Mouse (Mus musculus) retina, postnatal 1 day (tissue): Measurements from ENCODE around the gene 1700001P01Rik.
A peak's percentile ranks its signal among the peaks of the same experiment; 100 is the strongest.
"Not testable (repeated sequence)": the region's sequence is repeated elsewhere in the genome, so short reads cannot be mapped to it uniquely, and the experiment has no call there.

Experiments
- DNase-seq: peaks from one replicate; pipeline ENCODE4 v3.0.0-alpha.2; 2012

The 1700001P01Rik gene

DNA sequence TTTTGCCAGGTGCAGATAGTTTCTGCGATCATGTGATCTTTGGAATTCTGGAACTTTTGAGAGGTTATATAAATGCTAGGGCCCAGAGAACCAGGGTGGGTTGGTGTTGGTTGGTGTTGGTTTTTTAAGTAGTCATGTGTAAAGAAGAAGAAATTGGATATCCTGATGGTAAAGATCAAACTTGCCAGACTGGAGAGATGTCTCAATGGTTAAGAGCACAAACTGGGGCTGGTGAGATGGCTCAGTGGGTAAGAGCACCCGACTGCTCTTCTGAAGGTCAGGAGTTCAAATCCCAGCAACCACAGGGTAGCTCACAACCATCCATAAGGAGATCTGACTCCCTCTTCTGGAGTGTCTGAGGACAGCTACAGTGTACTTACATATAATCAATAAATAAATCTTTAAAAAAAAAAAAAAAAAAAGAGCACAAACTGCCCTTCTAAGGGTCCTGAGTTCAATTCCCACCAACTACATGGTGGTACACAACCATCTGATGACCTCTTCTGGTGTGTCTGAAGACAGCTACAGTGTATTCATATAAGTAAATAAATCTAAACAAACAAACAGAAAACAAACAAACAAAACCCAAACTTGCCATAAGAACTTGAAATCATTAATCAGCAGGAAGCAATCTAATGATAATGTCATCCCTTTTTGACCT lies 15.2 kb upstream of the 1700001P01Rik start:
- not testable (repeated sequence) for DNase-seq

DNA sequence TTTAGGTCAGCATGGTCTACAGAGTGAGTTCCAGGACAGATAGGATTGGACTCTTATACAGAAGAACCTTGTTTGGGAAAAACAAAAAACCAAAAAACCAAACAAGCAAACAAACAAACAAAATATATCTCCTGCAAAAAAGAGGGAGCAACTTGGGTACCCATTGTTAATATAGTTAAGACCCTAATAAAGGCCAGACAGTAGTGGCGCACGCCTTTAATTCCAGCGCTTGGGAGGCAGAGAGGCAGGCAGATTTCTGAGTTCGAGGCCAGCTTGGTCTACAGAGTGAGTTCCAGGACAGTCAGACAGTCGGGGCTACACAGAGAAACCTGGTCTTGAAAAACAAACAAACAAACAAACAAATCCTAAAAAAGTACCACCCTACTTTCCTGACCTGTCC lies 14.0 kb upstream of the 1700001P01Rik start:
- DNase-seq: no peak

DNA sequence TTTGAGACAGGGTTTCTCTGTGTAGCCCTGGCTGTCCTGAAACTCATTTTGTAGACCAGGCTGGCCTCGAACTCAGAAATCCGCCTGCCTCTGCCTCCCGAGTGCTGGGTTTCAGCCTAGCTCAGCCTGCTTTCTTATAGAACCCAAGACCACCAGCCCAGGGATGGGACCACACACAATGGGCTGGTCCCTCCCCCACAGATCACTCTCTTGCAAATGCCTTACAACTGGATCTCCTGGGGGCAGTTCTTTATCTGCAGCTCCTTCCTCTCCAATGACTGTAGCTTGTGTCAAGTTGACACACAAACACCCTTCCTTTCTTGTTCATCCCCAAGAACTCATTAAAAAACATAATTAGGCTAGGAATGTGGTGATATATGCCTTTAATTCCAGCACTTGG lies 12.2 kb upstream of the 1700001P01Rik start:
- DNase-seq: no peak

DNA sequence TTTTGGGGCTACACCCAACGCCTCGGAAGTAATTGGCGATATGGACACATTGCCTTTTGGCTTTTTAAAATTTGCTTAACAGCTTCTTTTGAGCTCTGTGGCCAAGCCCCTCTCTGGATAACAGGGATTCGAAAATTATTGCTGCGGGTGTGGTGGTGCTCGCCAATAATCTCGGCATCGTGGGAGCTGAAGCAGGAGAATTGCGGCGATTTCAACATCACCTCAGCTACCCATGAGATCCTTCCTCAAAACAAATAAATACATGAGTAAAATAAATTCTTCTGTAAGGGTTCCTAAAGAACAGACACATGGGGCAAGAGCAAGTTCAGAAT lies 6.8 kb upstream of the 1700001P01Rik start:
- no peak for DNase-seq

DNA sequence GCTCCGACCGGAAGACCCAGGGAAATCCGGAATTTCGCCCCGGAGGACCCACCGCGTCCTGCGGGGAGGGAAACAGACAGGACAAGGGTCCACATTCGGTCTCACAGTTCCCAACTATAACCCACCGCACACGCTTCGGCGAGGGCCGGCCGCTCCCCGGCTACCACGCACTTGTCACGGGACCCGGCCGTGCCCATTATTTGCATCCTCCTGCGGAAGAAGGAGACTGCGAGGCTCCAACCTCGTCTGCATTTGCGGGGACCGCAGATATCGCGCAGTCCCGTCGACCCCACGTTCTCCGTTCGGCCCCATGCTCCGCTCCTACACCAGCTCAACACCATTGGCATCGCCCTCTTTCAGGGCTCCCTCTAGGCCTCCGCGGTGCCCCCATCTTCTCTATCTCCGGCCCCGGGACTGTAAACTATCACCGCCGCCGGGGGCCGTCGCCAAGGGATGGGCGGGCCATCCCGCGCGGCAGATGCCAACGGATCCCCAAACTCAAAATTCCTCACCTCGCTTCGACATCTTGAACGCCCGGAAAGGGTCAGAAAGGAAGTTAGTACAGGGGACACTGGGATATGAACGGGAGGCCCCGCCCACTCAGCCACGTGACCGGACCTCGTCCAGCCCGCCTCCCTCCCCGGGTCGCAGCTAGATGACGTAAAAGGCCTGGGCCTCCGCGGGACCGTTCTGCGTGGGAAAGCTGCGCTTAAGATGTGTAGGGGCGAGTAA lies 6.3 kb upstream of the 1700001P01Rik start, which contains the start of gene Rpl23:
TSS of gene Rpl23 (minus strand) at position 606 of the 732 bp plus-strand sequence.
- peak; percentile 99 for DNase-seq

DNA sequence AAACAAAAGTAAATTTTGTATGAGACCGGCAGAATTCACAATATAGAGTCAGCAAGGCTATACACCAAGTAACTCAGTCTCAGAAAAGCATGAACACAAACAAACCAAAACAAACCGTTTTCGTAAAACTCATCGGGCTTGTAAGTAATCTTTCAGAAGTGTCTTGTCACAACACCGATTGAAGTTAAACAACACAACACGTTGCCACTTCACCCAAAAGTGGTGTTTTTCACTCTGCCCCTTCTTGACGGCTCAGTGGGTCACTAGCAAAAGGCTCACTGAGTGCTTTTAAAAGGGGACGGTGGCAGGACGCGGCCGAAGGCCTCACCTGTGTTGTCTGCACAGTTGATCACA lies 5.7 kb upstream of the 1700001P01Rik start:
- no peak for DNase-seq

DNA sequence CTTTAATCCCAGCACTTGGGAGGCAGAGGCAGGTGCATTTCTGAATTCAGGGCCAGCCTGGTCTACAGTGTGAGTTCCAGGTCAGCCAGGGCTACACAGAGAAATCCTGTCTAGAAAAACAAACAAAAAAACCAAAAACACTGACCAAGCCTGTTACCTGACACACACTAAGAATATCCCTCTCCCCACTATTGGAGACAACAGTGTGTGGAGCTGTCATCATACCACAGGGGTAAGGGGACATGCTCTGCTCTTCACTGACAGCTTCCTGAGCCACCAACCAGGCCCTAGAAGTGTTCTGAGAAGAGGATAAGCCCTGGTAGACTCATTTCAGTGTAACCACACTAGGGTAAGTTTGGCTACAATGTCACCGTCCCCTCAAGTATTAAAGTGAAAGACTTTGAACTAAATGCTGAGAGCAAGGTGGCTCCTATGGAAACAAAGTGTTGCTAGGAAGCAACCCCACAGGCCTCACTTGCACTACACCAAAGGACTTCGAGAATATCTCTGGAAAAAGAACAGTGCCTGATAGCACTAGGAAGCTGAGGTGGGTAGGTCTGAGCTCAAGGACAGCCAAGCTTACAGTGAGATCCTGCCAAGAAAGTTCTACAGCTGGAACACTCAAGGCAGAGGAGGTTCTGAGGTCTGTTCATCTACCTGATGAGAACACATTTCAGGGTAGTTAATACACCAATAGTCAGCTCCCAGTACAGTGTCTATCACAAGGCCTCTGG lies 4.4 kb upstream of the 1700001P01Rik start:
- no peak for DNase-seq

DNA sequence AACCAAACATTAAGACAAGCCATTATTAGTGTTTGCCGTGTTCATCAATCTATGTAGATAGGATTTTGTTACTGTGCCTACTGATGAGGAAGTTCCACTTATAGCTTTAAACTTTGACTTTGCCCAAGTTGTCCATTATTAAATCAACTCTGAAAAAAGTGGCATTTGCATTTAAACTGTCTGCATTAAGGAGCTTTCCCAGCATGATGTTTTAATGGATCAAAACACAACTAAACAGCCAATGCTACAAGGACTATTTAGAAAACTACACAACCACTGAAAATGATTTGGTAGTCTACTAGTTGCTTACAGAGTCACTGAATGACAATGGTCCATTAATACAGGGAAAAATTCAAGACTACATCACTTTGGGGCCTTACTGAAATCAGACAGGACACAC lies 3.2 kb upstream of the 1700001P01Rik start:
- no peak for DNase-seq

DNA sequence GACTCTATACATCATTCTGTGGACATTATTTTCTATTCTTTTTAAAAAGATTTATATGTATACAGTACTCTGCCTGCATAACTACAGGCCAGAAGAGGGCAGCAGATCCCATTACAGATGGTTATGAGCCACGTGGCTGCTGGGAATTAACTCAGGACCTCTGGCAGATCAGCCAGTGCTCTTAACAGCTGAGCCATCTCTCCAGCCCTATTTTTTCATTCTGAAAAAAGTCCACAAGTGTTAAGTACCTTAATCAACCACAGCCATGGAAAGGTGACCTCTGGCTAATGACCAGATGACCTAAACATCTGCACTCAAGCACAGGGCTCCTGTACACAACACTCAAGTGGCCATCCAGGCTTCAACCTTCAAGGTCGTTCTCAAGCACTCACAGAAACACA lies 1.4 kb upstream of the 1700001P01Rik start:
- peak; percentile 44 for DNase-seq

DNA sequence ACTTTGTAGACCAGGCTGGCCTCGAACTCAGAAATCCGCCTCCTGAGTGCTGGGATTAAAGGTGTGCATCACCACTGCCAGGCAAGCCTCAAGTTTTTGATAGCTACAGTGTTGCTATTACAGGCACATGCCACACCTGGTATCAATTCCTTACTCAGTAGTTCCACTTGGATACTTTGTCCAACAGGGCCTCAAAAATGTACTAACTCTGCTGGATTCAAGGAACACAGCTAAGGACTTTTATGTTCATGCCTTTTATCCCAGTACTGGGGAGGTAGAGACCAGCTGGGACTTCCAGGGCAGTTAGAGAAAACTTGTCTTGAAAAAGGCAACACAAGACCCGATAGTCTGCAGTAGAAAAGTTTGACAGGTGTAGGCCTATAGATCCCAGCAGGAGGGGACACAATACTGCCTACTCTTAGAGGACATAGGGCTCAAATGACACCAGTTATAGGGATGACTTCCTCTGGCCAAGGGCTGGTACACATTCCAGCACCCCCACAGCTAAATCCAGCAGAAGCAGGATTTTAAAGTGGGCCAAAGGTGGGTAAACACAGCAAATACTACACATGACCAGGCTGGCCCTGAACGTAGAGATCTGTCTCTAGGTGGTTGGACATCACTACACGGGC lies 895 bp upstream of the 1700001P01Rik start:
- no peak for DNase-seq

DNA sequence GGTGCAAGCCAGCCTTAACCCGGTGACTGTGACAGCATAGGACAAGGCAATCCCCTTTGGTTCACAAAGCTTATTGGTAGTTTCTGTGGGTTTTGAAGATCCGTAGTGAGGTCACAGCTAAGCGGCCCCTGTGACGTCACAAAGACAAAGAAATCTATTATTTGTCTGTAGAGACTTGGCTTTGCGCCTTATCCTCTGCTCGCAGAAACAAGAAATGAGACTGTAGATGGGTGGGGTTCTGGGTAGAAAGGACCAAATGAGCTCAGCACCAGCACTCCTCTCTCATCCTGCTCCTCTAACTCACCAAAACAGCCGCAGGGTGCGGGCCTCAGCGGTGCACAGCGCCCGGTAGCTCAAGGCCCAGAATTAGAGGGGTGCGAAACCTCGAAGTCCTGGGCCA lies 532 bp downstream of the 1700001P01Rik start:
- no peak for DNase-seq

DNA sequence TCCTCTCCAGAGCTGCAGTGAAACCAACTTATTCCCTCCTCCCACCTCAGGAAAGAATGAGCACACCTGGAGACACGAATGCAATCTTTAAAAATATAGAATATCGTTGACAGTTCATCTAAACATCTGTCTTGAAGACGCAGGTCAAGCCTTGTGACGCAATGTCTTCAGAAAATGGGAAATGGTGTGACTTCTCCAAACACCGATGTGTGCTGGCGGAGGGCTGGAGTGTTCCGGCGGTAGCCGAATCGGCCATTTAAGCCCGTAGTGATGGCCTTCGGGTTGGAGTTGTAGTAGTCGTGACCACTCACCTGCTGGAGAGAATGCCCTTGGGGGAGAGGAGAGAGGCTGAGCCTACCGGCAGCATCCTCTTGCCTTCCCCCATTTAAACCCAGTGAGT lies 4.3 kb downstream of the 1700001P01Rik start:
- no peak for DNase-seq

DNA sequence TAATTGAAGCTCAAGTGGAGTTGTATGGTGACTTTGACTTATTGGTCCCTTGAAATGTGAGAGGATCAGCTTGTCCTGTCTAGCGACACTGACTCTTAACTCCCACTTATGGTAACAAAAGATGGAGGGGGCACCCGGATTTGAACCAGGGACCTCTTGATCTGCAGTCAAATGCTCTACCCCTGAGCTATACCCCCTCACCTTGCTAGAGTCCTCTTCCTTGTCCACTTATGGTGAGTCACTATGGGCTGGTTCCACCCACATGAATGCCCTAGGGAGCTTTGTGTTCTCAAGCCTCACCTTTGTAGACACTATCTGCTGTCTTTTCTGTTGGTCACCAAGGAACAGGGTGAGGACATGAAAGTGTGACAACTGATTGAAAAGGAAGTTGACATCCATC lies 6.0 kb downstream of the 1700001P01Rik start:
- no peak for DNase-seq

DNA sequence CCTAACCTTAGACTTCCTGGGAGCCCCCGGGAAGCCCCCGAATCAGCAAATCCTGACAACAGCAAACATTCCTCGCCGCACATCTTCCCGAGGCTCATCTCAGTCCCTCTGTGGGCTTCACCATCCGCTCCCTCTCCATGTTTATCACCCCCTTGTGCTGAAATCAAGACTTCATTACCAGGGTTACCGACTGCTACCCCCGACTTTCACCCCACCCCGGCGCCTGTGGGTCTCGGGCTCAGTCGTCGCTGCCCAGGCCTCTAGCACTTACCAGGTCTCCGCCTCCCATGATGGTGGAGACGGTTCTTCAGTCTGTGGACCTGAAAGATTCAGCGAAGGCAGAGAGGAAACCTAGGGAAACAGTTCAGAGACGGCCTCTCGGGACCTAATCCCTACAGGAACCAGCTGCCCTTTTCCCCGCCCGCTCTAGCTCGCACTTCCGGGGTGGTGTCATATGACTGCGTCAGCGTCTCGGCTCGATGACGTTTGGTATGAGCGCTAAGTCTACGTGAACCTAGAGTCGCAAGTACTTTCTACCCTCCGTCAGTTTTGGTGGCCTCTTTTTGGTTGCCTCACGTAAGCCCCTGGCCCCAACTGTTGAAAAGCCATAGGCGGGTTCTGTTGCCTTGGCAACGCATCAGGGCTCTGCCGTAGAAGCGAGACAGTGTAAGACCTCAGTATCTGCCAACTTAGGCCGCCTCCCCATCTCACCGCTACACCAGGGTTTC lies 9.4 kb downstream of the 1700001P01Rik start, which contains the start of gene Cwc25:
TSS of gene Cwc25 (minus strand) at position 403 of the 728 bp plus-strand sequence.
- DNase-seq: peak; percentile 97

DNA sequence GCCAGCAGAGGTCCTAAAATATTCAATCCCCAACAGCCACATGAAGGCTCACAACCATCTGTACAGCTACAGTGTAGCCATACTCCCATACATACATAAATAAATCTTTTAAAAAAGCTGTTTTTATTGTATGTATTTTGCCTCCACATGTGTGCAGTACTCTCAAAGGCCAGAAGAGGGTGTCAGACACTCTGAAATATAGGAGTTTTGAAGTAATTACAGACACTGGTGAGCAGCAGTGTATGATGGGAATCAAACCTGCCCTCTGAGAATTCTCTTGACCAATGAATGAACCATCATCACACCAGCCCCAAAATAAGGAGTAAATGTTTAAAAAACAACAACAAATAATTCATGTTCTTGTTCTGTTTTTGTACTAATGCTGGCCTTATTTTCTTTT lies 14.1 kb downstream of the 1700001P01Rik start:
- peak; percentile 33 for DNase-seq

DNA sequence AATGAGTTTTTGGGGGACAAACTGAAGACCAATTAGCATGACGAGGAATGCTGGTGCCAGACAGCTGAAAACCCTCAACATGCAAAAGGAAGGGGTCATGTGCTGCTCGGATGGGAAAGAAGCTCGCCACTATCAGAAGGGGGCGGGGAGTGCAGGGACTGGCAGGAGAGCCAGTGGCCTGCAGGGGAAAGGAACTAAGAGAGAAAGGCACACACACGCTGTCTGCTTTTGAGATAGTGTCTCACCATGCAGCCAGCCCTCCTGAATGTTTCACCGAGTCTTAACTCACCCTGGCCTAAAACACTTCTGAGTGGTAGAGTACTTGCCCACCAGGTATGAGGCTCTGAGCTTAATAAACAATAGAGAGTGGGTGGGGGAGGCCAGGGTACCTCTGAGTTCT lies 16.8 kb downstream of the 1700001P01Rik start:
- DNase-seq: no peak

DNA sequence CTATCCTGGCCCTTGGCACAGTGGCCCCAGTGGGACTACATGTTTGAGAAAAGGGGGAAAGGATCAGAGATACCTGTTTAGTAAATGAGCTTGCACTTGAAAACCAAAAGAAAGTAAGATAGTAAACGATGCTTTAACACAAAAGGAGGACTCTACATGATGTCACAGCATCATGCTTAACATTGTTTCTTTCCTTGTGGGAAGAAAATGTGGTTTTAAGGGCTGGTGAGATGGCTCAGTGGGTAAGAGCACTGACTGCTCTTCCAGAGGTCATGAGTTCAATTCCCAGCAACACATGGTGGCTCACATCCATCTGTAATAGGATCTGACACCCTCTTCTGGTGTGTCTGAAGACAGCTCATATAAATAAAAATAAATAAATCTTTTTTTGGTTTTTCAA lies 17.6 kb downstream of the 1700001P01Rik start:
- DNase-seq: no peak

DNA sequence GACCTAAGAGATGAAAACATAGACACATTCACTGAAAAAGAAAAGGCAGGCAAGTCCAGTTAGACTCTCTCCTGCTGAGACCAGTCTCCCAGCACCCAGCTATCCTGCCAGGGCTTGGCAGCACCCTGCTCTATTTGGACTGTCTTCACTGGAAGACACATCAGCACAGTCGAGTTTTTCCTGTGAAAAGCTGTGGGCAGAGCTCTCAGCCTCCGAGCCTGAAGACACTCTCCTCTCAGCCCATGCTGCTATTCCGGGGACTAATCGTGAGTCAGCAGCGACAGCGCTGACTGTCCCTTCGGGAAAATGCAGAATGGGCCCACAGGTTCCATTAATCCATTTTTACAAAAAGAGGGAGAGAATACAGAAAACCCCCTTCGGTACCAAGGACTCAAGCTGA lies 22.4 kb downstream of the 1700001P01Rik start:
- DNase-seq: no peak

DNA sequence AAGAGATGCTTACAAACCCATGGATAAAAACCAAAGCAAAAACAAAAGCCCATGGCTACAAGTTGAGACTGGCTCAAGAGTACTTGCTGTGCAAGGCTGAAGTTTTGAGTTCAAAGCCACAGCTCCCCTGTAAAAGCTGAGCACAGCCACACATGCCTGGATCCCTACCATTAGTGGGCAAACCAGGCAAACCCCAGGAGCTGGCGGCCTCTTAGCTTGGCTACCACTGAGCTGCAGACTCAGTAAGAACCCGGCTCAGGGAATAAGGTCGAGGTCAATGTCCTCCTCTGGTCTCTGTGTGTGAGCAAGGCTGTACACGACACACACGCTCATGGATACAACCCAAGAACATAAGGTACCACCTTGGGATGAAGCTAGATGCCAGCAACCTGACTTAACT lies 27.2 kb downstream of the 1700001P01Rik start:
- DNase-seq: no peak

DNA sequence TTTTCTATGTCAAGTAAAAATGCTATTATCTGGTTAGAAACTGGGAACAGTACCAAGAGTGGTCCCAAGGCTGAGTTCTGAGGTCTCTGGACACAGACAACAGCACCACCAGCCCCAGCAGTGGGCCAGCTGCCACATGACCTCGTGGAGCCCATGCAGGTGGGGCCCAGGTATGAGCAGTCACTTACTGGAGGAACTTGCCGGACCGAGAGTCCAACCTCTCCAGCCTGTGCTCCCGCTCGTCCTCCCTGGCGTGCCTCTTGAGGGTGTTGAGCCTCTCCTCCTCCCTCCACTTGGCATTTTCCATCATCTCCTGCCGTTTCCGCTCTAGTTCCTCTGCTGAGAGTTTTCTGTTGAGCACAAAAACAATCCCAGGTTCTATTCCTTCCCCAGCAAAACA lies 27.9 kb downstream of the 1700001P01Rik start:
- DNase-seq: no peak

DNA sequence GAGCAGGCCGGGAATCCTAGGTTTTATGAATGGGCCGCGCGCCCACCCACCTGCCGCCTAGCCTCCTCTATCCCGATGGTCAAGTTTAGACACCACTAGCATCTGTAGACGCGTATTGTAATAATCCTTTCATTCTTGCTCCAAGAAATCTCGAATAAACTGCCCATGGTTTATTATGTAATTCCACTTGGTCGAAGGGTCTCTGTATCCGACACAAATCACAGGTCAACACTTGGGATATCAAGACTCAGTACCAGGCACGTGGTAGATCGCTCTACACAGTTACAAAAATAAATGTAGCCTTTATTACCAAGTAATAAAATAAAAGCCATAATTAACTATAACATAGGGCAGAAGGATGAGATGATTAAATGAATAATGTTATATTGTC lies 30.4 kb downstream of the 1700001P01Rik start:
- no peak for DNase-seq

DNA sequence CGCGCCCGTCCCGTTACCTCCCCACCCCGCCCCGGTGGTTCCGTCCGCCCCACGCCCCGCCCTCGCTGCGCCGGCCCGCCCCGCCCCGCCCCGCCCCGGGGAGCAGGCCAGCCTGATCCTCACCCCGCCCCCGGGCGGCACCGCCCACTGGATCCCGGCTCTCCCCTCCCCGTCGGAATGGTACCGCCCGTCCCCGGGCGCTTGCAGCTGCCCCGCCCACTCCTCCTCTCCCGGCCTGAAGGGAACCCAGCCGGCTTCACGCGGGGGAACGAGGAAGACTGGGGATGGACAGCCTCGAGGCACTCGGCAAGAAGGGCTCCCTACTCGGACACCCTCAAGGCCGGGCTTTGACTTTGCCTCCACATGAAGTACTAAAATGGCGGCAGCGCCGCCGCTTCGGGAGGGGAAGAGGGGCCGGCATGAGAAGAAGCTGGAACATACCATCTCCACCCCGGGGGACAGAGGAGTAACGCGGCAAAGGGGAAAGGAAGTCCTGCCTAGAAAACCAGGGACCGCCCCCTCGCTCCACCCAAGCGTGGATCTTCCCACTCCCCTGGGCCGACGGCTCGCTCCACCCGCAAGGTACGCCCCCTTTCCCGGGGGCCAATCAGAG lies 30.9 kb downstream of the 1700001P01Rik start:
- DNase-seq: peak; percentile 100
